Mouse (Mus musculus) embryo, embryonic 9.5 days (tissue): ENCODE measurements at regions not wholly inside any gene's neighbourhood (a gene's known extent, or its start where the extent isn't known, plus 50 kb on each side); places are given as distances from the start of the nearest gene placed in this dataset.

ENCODE experiments used
- DNase-seq: peaks from one replicate; pipeline ENCODE4 v3.0.0-alpha.2; 2017; ENCODE audit errors: extremely low spot score

DNA sequence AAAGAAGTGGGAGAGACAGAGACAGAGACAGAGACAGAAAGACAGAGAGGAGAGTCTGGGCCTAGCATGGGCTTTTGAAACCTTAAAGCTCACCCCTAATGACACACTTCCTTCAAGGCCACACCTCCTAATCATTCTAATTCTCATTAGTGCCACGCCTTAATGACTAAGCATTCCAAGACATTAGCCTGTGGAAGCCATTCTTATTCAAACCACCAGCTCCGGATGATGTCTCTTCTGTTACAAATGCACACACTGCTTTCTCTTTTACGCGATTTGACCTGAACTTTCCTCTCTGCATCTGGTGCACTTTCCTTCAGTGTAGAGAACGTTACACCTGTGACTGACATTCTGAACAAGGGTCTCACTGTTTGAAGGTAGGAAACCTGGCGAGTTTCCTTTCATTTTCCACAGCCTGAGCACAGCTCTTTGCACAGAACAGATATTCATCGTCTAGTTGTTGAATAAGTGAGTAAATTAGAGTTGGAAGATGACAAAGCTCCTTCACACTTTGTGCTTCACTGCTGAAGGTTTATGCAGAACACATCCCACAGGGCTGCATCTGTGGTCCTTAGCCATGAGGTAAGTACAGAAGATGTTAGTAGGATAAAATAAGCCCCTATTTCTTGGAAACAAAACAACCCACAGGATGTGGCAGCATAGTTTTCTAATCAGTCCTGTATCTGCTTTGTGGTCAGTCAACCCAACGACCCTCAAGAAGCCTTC is 116.8 kb downstream of the Faxc start:
- DNase-seq = no peak

DNA sequence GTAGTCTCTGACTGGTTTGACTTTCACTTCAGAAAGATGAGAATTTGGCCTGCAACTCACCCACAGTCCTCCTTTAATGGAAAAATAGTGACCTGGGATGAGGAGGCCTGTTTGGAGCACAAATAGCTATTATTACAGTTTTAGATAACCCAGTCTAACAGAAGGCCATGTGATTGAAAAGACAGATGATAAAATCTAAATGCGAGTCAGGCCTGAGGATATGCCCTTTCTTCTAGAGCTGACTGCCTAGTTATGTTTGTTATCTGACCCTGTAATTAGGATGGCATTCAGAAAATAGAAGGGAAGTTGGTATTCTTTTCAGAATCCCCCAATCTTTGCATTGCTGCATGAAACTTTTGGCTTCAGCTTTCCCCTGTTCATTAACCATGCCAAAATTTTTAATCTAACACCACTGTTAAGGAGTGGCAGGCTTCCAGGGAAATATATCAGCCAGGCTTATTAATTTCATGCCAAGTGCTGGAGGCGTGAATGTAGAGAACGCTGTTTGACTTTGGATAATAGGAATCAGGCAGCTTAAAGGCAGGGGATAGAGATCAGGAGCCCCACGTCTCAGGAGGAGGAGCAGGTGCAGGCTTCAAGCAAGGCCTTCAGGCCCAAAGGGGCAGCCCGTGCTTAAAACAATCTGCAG is 135.8 kb downstream of the Faxc start:
- DNase-seq = no peak

DNA sequence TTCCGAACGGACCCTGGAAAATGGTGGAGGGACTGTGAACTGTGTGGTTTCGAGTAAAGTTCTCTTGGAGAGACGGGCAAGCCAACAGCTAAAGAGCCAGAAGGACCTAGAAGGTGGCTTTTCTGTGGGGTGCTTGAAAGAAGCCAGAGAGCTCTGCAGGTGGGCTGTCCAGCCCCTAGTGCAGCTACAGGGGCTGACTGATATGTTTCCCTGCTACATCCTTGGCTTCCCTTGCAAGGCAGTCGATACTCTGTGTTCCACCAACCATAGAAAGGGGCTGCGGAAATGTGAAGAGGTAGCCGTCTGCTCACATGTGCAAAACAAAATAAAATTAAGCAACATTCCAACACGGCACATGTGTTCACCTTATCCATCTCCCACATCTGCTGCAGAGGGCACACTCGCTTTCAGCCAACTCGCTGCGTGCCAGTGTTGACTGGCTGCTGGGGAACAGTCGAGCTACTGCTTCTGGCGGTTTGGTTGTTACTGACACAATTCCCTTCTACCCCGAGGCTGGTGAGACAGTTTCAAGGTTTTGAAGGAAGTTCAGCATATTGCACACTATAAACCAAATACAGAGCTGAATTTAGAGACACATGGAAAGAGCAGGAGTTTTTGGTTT is 136.7 kb downstream of the Faxc start:
- DNase-seq = no peak

DNA sequence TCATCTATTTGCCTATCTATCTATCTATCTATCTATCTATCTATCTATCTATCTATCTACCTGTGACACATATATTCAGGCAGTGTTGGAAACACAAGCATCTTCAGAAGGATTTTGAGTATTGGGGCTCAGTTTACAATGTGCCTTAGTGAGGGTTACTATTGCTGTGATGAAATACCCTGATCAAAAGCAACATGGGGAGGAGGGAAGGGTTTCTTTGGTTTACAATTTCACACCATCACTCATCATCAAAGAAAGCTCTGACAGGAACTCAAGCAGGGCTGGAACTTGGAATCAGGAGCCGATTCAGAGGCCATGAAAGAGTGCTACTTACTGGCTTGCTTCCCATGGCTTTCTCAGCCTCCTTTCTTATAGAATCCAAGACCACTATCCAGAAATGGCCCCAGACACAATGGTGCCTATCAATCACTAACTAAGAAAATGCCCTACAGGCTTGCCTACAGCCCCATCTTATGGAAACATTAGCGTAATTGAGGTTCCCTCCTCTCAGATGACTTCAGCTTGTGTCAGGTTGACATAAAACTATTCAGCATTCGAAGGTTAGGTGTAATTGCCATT is 157.2 kb downstream of the Faxc start:
- no peak for DNase-seq

DNA sequence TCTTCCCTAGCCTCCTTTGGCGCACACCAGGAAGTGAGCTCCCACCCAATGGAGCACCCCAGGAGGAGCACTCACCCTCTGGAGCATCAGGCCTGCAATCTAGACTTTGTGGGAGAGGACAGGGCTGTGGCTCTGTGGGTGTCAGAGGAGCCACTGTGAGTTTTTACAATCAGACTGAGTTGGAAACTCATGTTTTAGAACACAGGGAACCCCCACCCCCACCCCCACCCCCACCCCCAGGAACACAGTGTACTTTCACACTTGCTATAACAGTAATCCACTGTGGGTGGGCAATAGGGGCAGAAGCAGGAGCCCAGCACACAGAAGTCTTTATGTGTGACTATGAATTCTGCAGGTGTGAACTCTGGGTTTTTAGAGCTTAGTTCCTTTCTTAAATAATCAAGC is 158.5 kb downstream of the Faxc start:
- DNase-seq = no peak

DNA sequence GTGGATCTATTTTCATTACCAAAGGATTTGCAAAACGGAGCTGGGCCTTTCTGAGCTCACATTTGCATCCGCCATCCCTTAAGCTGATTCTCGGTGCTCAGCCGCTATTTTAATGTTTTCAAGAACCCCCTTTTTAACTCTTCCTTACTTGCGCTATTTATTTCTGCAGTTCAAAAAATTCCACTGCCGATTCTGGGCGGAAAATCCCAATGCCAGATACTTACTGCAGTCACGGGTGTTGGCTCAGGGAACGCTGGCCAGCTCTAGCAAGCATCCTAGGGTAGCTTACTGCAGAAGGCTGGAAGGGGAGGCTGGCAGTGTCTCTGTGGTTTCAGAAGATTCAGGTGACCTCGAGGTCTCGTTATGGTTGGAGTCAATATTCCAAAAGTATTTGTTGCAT is 159.4 kb downstream of the Faxc start:
- no peak for DNase-seq

DNA sequence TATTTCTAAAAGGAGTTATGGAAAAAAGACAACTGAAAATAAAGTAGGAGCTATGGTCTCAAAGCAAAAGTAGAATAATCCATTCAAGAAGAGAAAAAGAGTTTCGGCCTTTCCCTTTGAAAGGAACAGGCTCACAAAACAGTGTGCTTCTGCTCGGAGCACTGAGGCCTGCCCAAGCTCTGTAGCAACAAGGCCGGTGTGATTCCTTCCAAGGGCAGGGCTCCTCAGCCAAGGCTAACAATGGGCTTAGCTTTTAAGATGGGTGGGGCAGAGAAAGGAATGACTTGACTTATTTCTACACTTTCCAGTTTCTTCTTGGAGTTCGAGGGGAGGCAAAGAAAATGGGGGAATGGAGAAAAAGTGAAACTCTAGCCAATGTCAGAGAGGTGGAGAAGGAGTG is 161.4 kb downstream of the Faxc start:
- DNase-seq = no peak

DNA sequence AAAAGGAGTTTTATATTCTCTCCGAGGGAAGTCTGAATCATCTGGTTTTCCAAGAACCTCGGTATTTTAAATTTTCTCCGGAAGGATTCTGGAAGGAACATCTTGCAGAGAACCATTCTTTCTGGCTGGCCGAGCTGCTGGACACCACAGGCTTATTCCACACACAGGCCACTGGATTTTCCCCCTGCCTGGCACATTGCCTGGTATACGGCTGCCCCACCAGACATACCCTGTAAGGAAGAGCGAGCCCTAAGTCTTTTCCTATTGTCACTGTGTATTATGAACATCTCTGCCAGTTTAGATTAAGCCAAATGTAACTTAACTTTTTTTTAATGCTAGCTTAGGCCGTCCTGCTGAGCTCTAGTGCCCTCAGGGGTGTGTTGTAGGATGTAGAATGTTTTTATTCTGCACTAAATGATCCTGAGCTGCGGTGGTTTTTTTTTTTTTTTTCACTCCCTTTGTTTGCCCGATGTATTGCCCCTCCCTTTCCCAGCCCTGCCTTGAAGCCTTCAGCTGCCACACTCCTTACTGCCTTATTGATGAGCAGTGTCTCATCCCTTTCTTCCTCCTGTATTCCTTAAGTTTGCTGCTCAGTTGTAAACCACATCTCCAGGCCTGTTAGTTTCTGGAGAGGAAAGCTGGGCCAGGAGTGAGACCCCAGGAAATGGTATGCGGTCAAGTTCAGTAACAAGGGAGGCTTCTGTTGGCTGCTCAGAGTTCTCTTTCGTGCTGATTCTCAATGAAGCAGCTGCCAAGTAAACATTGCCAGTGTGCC is 164.3 kb downstream of the Faxc start:
- DNase-seq = no peak

DNA sequence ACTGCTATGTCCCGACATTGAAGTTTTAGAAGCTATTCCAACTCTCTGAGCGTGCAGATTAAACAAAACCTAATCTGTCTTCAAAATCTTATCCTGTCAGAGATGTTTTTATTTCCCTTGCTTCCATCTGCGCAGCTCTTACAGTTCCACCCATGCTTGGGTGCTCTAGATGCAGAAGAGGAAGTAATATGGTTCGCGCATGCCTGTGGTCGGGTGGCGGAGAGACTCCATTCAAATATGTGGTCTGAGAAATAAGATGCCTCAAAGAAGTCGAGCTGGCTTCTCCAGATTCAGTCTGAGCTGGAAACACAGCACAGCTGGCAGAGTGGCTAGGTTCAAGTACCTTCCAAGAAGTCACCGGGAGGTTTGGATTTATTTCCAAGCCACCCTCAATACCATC is 167.5 kb downstream of the Faxc start:
- no peak for DNase-seq

DNA sequence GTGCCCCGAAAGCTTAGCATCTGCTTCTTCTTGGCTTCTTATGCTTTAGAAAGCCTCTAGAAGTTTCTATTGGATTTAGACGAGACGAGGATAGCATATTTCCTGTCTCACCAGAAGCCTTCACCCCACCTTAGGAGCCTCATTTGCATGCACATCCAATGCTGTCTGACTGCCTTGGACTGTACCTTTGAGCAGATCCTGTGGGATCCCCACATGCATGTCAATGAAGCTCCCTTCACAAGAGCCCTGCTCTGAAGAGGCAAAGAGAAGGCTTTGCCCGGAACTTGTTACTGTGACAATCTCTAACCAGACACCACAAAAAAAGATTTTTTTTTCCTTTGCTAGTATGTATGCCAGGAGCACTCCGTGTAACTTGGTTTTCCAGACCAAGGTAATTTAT is 171.3 kb downstream of the Faxc start:
- DNase-seq = no peak

DNA sequence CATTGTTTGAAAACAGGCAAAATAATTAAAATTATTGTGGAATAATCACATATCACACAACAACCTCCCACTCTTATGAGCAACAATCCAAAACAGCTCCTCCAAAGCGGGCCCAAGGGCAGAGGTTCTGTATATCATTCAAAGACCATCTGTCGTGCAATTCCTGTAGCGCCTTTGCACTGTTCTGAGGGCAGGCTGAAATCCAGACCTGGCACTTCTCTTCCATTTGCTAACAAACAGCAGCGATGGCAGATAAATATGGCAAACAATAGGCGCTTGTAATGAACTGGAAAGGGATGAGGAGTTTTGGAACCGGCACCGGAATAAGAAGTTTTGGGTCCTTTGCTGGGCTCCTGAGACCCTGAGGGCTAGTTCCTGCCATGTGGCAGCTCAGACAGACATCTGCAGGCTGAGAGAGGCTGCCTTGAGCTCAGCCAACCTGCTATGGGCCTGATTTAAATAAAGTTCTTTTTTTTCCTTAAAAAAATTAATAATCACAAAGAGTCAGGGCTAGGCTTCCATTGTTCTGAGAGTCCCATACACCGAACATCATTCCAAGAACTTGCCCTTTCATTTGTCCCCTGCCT is 172.0 kb downstream of the Faxc start:
- DNase-seq = no peak

DNA sequence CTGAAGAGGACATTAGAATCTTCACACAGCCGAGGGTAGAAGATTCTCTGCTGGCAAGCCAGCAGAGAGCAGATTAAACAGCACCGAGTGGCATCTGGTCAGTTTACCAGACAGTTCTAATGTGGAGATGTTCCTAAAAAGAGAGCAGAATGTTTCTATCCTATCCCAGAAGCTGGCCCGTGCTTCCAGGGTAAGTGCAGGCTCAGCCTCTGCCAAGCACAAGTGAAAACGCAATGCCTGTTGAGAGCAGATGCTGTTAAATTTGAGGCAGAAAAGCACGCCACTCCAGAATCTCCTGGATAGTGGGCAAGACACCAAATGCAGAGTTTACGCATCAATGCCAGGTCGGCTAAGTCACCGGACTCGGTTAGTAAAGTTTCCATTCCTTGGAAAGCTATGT is 175.8 kb downstream of the Faxc start:
- no peak for DNase-seq

DNA sequence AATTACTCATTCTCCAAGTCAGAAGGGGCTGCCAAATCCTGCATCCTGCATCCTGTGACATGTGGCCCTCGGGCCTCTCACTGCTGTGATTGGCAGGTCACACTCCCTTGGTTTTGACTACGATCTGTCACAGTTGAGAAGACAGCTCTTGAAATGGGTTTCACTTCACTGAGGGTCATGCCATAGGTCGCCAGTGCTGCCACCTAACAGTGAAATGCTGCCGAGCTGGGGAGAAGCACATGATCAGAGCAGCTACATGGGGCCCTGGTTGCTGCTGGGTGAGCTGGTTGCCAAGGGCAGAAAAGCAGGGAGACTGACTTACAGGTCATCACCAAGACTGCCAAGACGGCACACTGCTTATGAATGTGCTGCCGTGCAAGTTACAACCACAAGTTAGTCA is 178.3 kb downstream of the Faxc start:
- DNase-seq = no peak

DNA sequence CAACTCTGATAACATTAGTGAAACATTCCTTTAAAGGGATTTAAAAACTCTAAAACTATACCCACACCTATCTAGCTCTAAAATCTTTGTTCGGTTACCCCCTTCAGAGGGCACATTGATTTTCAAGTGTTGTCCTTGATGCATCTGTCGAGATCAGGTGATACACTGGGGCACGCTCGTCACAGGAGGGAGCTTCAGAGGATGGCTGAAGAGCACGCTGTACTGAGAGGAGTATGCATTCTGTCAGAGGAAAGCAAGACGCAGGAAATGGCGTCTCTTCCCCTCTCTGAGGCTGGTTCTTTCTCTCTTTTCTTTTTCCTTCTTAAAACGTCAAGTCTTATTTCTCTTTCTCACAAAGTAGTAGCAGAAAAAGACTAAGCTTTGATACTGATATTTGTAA is 179.3 kb downstream of the Faxc start:
- DNase-seq = no peak

DNA sequence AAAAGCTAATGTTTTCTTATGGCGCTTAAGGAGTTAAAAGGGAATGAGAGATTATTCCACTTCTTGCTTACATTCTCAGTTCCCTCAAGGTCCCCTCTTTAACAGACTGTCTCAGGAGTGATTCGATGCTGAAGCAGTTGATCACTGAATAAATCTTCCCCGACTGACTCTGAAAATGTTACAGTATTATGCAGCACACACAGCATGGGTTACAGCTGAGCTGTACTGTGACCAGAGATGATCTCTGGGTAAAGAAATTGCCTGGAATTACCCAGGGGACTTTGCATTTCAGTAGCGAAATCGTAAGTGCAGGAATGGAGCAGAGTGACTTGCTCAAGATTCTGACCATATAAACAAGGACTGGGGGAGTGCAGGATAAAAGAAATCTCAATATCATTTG is 181.1 kb downstream of the Faxc start:
- no peak for DNase-seq

DNA sequence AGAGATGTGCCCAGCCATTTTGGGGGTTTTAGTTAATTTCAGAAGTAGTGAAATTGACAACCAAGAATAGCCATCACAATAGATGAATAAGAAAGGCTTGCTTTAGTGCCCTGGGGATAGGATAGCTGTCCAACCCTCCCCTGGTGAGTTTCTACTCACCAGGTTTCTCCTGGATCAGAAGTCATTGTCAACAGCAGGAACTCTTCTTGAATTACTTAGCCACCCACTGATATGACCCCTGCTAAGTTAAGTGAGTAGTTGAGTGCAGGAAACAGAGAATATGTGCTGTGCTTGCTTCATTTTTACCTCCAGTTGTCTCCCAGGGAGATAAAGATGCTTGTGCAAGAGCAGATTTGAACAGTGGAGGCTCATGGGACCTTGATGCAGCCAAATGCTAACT is 183.3 kb downstream of the Faxc start:
- no peak for DNase-seq

DNA sequence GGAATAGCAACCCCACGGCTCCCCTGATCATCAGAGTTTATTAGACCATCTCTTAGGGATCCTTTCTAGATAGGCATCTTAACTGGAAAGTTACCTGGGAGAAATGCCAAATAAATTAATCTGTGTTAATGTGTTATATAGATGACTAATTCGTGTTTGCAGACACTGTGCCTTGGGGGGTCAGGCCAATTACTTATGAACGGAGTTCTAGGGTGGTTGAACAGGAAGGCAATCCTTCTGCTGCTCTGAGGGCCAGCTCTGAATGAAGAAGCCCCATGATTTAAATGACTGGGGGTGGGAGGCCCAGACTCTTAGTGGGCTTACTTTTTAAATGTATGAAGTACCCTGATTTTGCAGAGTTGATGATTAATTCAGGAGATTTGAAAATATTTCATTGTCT is 188.7 kb downstream of the Faxc start:
- no peak for DNase-seq

DNA sequence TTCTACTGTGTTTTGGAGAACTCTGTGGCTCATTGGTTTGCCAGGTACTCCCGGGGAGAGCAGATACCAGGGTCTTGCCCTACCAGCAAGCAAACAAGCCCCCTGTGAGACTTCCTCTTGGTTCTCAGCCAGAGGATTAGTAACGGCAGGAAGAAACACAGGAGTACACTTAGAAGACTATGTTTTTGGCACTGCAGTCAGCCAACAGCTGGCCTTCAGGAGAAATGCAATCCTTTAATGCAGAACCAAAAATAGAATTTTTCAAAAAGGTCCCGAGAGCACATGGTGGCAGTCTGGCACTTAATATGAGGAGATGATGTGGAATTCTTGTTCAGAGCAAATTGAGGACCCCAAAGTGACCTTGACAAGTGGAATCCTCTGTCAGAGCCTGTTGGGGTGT is 189.8 kb downstream of the Faxc start:
- no peak for DNase-seq

DNA sequence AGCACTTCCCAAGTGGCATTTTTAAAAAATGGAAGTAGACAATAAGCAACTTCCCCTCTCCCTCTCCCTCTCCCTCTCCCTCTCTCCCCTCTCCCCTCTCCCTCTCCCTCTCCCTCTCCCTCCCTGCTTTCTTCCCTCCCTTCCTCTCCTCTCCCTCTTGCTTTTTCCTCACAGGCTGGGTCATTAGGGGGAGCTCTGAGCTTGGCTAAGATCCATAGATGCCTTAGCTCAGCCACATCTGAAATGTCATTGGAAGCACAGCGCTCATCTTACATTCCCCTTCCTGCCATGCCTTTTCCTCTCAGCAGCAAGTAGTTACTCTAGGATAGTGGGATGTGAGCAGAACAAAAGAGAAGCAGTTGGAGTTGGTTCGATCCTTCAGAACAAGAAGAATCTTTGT is 190.3 kb downstream of the Faxc start:
- no peak for DNase-seq

DNA sequence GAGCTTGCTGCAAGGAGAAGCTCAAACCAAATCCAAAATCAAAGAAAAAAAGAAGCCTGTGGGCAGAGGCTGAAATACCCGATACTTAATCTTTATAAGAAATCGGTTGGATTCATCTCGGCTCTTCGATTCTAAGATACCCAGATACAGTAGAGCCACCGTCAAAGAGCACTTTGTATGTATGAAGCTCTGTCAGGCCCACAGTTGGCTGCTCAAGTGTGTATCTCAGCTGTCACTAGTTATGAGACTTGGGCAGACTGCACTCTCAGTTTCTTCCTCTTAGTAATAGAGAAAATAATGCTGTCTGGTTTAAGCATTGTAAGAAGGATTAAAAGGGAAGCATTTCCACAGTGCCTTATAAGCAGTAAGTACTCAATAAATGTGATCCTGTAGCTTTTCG is 193.7 kb downstream of the Faxc start:
- no peak for DNase-seq

DNA sequence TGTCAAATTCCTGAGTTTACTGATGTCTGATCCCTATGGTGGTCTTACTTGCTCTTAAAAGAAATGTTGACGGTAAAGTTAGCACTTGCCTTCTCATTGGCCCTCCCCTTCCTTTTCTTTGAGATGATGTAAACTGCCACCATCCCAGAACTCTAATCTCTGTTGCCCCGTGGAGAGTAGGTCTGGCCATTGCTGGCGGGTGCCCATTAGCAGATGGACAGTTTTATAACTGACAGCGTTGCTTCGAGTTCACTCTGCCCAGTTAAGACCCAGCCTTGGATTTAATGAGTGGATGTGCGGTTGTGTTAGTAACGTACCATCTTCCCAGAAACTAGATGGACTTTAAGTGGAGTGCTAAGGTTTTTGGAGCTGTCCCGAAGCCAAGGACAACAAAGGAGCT is 199.4 kb downstream of the Faxc start:
- DNase-seq = no peak
